Mouse (Mus musculus) intestine, postnatal 0 days (tissue): ENCODE data around the gene Pld4. TPM values are rescaled to one million over a fixed set of nuclear protein-coding genes. Genes with fewer than 3 reads are reported as not detected.
A peak's percentile ranks its signal among the peaks of the same experiment; 100 is the strongest.

Source experiments
- ATAC-seq: fragments of 200-750 bp; cut with Nextera tagmentation; 2 replicates; pipeline ENCODE4 v1.8.0; 2017; ENCODE audit warnings: mild to moderate bottlenecking, moderate TSS enrichment, moderate library complexity
- H3K27ac ChIP-seq: fragments of 300-500 bp; sonication (generic); 2 replicates; pipeline ENCODE4 v1.5.1; 2014; ENCODE audit warnings: mild to moderate bottlenecking, low read depth, low read length, moderate library complexity
- H3K27me3 ChIP-seq: fragments of 300-500 bp; sonication (generic); replicated peaks from 2 replicates; pipeline ENCODE4 v1.6.1; 2014; ENCODE audit warnings: low read length, mixed read lengths; ENCODE audit not compliant: control insufficient read depth, insufficient read depth
- H3K36me3 ChIP-seq: fragments of 300-500 bp; sonication (generic); 2 replicates; pipeline ENCODE4 v1.6.1; 2014; ENCODE audit warnings: mild to moderate bottlenecking, moderate library complexity; ENCODE audit not compliant: control insufficient read depth, insufficient read depth
- H3K4me1 ChIP-seq: fragments of 300-500 bp; sonication (generic); replicated peaks from 2 replicates; pipeline ENCODE4 v1.6.1; 2014; ENCODE audit warnings: antibody characterized with exemption, low read length, mixed read lengths; ENCODE audit not compliant: control insufficient read depth, insufficient read depth
- H3K4me2 ChIP-seq: fragments of 300-500 bp; sonication (generic); replicated peaks from 2 replicates; pipeline ENCODE4 v1.6.1; 2014; ENCODE audit warnings: low read depth, mild to moderate bottlenecking, moderate library complexity
- H3K4me3 ChIP-seq: fragments of 300-500 bp; sonication (generic); 2 replicates; pipeline ENCODE4 v1.5.1; 2014; ENCODE audit warnings: low read depth, low read length
- H3K9ac ChIP-seq: fragments of 300-500 bp; sonication (generic); 2 replicates; pipeline ENCODE4 v1.6.1; 2014; ENCODE audit warnings: mild to moderate bottlenecking, low read depth, low read length
- H3K9me3 ChIP-seq: fragments of 300-500 bp; sonication (generic); 2 replicates; pipeline ENCODE4 v1.6.1; 2016; ENCODE audit warnings: mixed run types; ENCODE audit not compliant: control insufficient read depth
- CTCF ChIP-seq: sonication (generic); IDR thresholded peaks from 2 replicates; pipeline ENCODE4 v1.5.1; 2016; ENCODE audit warnings: low read depth, mild to moderate bottlenecking, control low read depth, antibody characterized with exemption, moderate library complexity
- whole genome bisulfite sequencing: fragments of 180-500 bp; shearing (Covaris S2); extraction: QIAGEN DNeasy Blood & Tissue Kit; methylation state at CpG from one replicate; pipeline ENCODE4 v1.1.7; 2014; 5-methylcytosine and 5-hydroxymethylcytosine counted together
- polyA plus RNA-seq: library from polyadenylated mRNA; unstranded; fragments of >200 nt; fragmentation: Nextera tagmentation; extraction: Ambion mirVana; gene quantifications from 2 replicates; pipeline ENCODE4 v1.2.1, GENCODE M21; 2015

The Pld4 gene
- polyA plus RNA-seq, 1 experiment from 2014 or later, result 6.7 TPM

GRCm38 (mm10) chr12:112794998-112795397 is 34.5 kb downstream of the Pld4 start:
- Histone ChIP-seq H3K4me1 (0 out of 2 replicates have a peak, but pooled peaks cover 5% of the 10 kb centered on the region), H3K27ac (no peak overlapping the region), H3K4me3 (no peak overlapping the region), H3K27me3 (0 out of 2 replicates have a peak, but pooled peaks cover 3% of the 10 kb centered on the region), H3K9ac (no peak overlapping the region), H3K36me3 (no peaks in the 10 kb centered on the region), H3K9me3 (no peaks in the 10 kb centered on the region), H3K4me2 (peak overlapping the region; percentile 32; the same call in 1 of the 2 replicates)
- WGBS, result 82% methylated on average over 5 of the region's 5 CpGs
- no peak for ATAC-seq
- TF ChIP-seq CTCF, result no peak

- no peak for TF ChIP-seq CTCF
- Histone ChIP-seq H3K9ac (no peak overlapping the region), H3K4me1 (0 out of 2 replicates have a peak, but pooled peaks cover 5% of the 10 kb centered on the region), H3K4me2 (peak overlapping the region; percentile 32), H3K27me3 (peaks cover 4% of the 10 kb centered on the region; the same call in 1 of the 2 replicates), H3K36me3 (no peaks in the 10 kb centered on the region), H3K27ac (no peak overlapping the region), H3K4me3 (no peak overlapping the region), H3K9me3 (no peaks in the 10 kb centered on the region)
- 33% methylated on average over 17 of the region's 18 CpGs for WGBS
- ATAC-seq, result no peak
Observed at GRCm38 (mm10) chr12:112795466-112796104, 35.1 kb downstream of the Pld4 start.

GRCm38 (mm10) chr12:112796551-112797510 is 36.4 kb downstream of the Pld4 start:
- 38% methylated on average over 17 of the region's 17 CpGs for WGBS
- Histone ChIP-seq H3K4me1 (0 out of 2 replicates have a peak, but pooled peaks cover 5% of the 10 kb centered on the region), H3K27ac (no peak overlapping the region)

GRCm38 (mm10) chr12:112797672-112798331 is 37.3 kb downstream of the Pld4 start:
- Histone ChIP-seq H3K4me1 (0 out of 2 replicates have a peak, but pooled peaks cover 5% of the 10 kb centered on the region), H3K27me3 (peaks cover 17% of the 10 kb centered on the region), H3K9ac (no peak overlapping the region), H3K9me3 (no peaks in the 10 kb centered on the region), H3K27ac (no peak overlapping the region; the same call in 1 of the 2 replicates), H3K36me3 (no peaks in the 10 kb centered on the region), H3K4me3 (no peak overlapping the region), H3K4me2 (no peak overlapping the region)
- WGBS, result 38% methylated on average over 15 of the region's 15 CpGs
- no peak for TF ChIP-seq CTCF
- no peak for ATAC-seq

More at GRCm38 (mm10) chr12:112796551-112797510, 36.4 kb downstream of the Pld4 start:
- ATAC-seq, result no peak
- no peak overlapping the region for H3K4me3 ChIP-seq
- peaks cover 17% of the 10 kb centered on the region for H3K27me3 ChIP-seq
- no peak for TF ChIP-seq CTCF
- no peak overlapping the region for H3K4me2 ChIP-seq
- no peak overlapping the region for H3K9ac ChIP-seq
- no peaks in the 10 kb centered on the region for H3K9me3 ChIP-seq
- no peaks in the 10 kb centered on the region for H3K36me3 ChIP-seq

GRCm38 (mm10) chr12:112798332-112798681 is 37.9 kb downstream of the Pld4 start:
- Histone ChIP-seq H3K9ac (no peak overlapping the region), H3K9me3 (no peaks in the 10 kb centered on the region), H3K4me1 (0 out of 2 replicates have a peak, but pooled peaks cover 5% of the 10 kb centered on the region), H3K4me3 (no peak overlapping the region), H3K4me2 (no peak overlapping the region), H3K27ac (no peak overlapping the region), H3K27me3 (peaks cover 17% of the 10 kb centered on the region), H3K36me3 (no peaks in the 10 kb centered on the region)
- WGBS, result 23% methylated on average over 5 of the region's 5 CpGs
- no peak for TF ChIP-seq CTCF
- no peak for ATAC-seq
